Mouse (Mus musculus) CD4-positive helper T cell, adult 2 months (primary cell): ENCODE results near the gene AW011738.

Source experiments
- DNase-seq: peaks from one replicate; pipeline ENCODE4 v3.0.0-alpha.2; 2012; ENCODE audit warnings: low read depth, missing footprints, low spot score

The AW011738 gene

GRCm38 (mm10) chr4:156200623-156201475 is 2.3 kb upstream of the AW011738 start, which contains the start of gene Isg15:
TSS of gene Isg15 (minus strand) at chr4:156200818.
- DNase-seq = peak; percentile 88

DNA sequence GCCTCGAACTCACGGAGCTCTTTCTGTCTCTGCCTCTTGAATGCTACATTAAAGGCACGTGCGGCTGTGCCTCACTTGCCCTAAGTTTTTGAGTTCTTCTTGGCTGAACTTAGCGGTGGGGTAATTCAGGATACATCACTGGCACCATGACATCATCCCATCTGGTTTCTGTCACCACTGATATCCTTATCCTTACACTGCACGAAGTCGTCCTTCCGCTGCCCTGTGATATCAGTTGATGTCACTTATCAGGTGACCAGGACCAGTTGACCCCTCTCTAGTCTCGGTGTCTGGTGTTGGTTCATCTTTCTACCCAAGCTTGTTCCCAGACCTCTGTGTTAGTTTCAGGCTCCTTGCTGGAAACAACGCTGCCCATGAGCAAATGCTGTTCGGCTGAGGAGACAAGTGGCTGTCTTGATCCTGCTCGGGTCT is 626 bp upstream of the AW011738 start:
- no peak for DNase-seq

DNA sequence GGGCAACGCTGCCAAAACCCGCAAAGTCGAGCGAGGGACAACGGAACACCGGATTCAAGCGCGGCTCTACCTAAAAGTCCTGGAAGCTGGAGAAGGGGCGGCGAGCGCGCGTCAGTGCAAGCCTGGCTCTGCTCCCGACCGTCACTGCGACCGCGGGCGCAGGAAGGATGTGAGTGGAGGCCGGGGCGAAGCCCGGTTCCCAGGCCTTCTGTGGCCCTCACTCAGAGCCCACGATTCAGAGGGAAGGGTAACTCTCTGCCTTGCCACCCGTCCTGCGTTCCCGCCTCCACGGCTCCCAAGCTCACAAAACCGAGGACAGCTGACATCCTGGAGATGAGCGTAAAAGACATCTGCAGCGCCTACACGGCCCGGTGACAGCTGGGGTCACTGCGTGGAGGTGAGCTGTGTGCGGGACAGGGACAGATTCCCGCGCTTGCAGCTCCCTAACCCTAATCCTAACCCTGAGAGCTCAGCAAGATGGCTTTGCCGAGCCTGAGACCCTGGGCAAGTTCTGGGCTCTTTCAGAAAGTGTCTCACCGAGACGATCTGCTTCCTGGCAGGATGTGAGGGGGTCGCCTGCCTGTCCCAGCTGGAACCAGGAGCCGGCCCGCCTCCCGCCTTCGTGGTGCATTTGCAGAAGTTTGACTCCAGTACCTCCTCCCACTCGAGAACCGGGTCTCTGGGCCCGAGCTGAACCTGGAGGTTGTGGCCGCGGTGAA is 468 bp downstream of the AW011738 start:
- no peak for DNase-seq

GRCm38 (mm10) chr4:156208872-156209271 is 5.8 kb downstream of the AW011738 start:
- DNase-seq = no peak

GRCm38 (mm10) chr4:156209963-156210635 is 7.0 kb downstream of the AW011738 start:
- no peak for DNase-seq

GRCm38 (mm10) chr4:156213134-156213533 is 10.0 kb downstream of the AW011738 start:
- no peak for DNase-seq

DNA sequence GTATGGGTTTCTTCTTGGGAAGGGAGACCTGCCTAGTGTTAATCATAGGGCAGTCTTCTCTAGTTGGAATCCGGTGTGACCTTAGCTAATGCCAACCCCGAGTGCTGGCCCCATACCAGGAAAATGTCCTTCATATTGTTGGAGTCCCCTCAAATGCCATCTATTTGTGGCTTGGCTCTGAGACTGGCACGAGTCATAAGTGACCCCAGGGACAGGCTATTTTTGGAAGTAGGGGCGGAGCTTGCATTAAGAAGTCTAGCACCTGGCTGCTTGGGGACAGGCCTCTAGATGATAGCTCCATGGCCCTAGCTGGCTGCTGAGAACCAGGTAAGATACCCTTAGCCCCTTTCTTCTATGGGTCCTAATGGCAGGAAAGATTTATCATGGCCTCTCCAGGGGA is 12.5 kb downstream of the AW011738 start, which contains the start of gene Perm1:
TSS of gene Perm1 (plus strand) at position 220 of the 400 bp plus-strand sequence.
- no peak for DNase-seq

DNA sequence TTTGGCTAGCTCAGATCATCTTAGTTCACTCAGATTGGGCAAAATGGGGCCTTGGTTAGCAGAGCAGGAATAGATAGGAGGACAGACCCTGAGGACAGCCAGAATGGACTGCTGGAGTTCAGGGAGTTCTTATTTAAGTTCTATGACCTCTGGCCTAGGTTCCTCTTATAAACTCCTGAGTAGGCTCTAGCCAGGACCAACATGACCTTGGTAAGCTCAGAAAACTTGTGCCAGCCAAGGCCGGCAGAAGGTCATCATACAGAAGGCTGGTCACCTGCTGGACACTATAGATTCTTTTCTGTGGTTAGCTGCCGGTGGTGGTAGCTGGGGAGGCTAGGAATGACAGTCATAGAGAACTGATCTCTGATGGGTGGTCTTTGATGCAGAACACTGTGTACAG is 13.1 kb downstream of the AW011738 start:
- DNase-seq = no peak

DNA sequence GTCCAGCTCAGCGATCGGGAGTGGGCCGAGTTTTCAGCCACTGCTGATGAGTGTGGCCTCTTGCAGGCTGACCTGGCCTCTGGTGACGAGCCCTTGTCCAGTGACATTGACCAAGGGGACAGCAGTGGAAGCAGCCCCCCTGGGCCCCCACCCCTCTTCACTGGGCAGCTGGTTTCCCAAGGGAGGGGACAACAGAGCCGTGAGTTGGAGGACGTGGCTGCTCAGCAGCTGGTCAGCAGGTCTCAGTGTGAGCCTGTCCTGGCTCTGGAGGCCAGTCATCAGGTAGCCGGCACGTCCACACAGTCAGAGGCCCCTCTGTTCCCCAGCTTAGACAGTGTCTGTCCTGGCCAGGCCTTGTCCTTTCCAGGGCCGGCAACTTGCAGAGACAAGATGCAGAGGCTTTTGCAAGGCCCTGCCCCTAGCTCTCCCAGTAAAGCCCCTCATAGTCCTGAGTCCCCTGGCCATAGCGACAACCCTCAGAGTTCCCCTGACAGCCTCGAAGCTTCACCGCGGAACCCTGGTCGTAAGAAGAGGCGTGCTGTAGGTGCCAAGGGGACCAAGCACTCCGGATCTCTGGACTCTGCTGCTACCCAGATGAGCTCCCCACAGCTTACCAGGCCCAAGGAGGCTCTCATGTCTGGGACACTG is 14.0 kb downstream of the AW011738 start:
- no peak for DNase-seq

DNA sequence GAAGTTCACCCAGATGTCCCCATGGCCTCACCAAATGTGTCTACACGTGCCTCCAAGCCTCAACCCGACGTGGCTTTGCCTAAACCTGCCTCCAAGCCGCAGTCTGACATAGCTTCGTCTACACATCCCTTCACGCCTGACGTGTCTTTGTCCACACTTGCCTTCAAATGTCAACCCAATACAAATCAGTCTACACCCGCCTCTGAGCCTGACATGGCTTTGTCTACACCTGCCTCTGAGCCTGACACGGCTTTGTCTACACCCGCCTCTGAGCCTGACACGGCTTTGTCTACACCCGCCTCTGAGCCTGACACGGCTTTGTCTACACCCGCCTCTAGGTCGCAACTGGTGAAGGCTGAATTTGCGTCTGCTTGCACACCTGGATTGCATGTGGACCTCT is 14.7 kb downstream of the AW011738 start:
- no peak for DNase-seq

DNA sequence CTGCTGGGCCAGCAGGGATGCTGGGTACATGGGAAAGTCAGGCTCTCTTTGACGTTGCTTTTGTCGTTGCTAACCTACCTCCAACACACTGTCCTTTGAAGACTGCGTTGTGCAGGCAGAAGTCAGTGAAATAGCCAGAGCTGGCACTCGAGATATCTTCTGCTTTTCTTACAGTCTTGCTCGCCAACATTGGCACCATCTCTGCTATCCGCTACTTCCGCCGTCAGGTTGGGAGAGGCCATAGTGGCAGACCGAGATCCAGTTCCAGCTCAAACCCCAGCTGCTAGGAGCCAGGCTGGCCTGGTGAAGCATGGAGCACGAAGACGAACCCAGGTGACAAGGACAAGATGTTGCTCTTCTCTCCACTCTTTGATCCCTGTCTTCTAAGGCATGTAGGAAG is 16.8 kb downstream of the AW011738 start:
- DNase-seq = no peak

DNA sequence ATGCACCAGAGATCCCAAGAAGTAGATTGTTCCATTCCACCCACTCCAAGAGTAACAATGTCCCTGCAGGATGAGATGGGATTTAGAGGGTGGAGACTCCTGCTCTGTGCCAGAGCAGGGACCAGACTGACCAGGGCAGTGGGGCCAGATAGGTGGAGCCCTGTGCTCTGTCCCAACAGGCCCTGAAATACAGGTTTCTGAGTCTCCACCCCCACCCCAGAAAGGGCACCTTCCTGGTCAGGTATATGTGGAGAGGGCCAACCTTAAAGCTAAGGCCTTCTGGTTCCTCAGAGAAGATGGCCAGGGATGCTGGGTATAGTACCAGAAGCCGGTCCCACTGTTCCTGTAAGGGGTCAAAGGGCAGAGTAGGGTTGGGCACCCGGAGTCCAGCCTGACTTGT is 21.2 kb downstream of the AW011738 start:
- no peak for DNase-seq

- DNase-seq = no peak
Observed at GRCm38 (mm10) chr4:156227752-156228392, 24.8 kb downstream of the AW011738 start.

- no peak for DNase-seq
Observed at GRCm38 (mm10) chr4:156228393-156229024, 25.4 kb downstream of the AW011738 start.

DNA sequence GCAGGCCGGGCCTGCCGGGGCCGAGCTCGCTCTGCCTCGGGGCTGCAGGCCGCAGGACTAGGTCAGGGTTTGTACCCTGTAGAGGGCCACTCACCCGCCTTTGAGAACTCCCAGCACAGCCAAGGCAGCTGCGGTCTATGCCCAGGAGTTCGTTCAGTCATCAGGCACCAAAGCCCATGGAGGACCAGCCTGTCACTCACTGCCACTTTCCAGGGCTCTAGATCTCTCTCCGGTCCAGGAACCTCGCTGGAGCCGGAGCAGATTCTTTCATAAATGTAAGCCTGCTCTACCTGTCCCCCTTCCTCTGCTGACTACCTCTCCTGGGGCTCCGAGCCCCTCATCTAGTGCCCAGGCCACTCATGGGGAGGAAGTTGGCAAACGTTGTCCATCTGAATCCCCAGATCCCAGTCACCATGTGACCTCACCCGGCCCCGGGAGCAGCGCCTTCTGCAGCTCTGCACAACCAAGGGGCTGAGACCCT is 31.0 kb downstream of the AW011738 start:
- DNase-seq = no peak

DNA sequence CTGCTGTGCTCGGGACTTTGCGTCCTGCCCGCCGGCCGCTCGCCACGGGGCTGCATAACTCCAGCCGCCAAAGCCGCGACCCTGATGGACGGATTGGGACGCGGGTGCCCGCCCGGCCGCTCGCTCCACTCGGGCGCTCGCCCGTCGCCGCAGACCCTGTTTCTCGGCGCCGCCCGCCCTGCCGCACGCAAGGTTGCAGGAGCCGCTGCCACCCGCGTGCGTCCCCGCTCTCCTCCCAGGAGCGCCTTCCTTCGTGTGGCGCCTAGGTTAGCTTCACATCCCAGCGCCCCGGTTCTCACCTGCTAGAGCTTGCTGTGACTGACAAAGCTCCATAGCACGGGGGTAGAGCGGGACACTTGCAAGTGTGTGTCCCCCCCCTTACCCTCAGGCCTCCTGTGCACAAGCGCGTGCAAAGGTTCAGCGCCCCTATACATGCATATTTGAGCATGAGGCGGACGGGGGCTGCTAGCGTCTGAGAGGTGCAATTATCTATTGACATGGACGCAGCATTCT is 31.7 kb downstream of the AW011738 start, which contains the start of gene Plekhn1:
TSS of gene Plekhn1 (minus strand) at position 157 of the 513 bp plus-strand sequence.
- peak; percentile 77 for DNase-seq

- no peak for DNase-seq
Observed at GRCm38 (mm10) chr4:156235360-156235770, 32.3 kb downstream of the AW011738 start.

- peak; percentile 94 for DNase-seq
Observed at GRCm38 (mm10) chr4:156235808-156236533, 32.9 kb downstream of the AW011738 start, which contains the start of gene Noc2l. TSS of gene Noc2l (plus strand) at chr4:156236010.
